Mouse (Mus musculus): ENCODE results near the gene Bmper.

DNA sequence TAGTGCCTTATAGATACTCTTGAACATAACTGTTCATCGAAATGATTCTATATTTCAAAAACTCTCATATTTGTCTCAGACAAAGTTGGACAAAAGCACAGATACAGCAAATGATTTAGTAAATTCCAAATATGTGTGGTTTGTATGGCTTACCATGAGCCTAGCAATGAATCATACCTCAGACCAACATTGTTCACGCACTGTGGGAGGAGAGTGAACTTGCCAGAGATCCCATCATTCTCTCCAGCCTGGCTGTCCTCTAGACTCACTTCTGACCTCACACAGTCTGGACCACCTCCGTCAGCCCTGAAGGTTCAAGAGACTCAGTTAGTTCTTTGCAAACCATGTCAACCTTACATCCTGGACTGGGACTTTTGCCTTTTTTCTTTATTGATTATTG is 175.0 kb downstream of the Bmper start:
- TF ChIP-seq CTCF (IDR thresholded peaks at IDR 0.05; ENCODE audit: insufficient read depth, low read depth, low read length), result no peak
- TF ChIP-seq POLR2A (IDR thresholded peaks at IDR 0.05; ENCODE audit: insufficient read depth, low read depth, low read length), result no peak
